Mouse (Mus musculus): ENCODE measurements around the gene Trp53tg5. TPM values are rescaled to one million over a fixed set of nuclear protein-coding genes. Genes with fewer than 3 reads are reported as not detected.

The Trp53tg5 gene
- total and polyA plus RNA-seq, 2 experiments: not detected

- WGBS: 52% methylated on average over 1 of the region's 1 CpGs
- Histone ChIP-seq H3K36me3 (ENCODE audit: control insufficient read depth, insufficient read depth, low read length) (no peaks in the 10 kb centered on the region), H3K27me3 (ENCODE audit: control insufficient read depth, insufficient read depth, low read length) (no peaks in the 10 kb centered on the region), H3K27ac (replicated peaks; ENCODE audit: insufficient read depth, low read depth, low read length) (peak overlapping the region; percentile 58), H3K4me3 (ENCODE audit: insufficient read depth, low read depth, low read length) (no peak overlapping the region), H3K4me1 (ENCODE audit: control insufficient read depth, insufficient read depth, low read length) (peaks cover 15% of the 10 kb centered on the region), H3K79me2 (ENCODE audit: control insufficient read depth, insufficient read depth, low read length) (no peaks in the 10 kb centered on the region), H3K9ac (ENCODE audit: low read depth, low read length) (no peak overlapping the region)
- peak; percentile 82 for DNase-seq (ENCODE audit: extremely low read depth, low read depth, low spot score)
- no peak for TF ChIP-seq POLR2A (IDR thresholded peaks at IDR 0.05; ENCODE audit: extremely low read depth, insufficient read depth, low read length)
- TF ChIP-seq CTCF (IDR thresholded peaks at IDR 0.05; ENCODE audit: low read depth, low read length): no peak
Observed at GRCm38 (mm10) chr2:164448140-164448539, 25.4 kb downstream of the Trp53tg5 start.

DNA sequence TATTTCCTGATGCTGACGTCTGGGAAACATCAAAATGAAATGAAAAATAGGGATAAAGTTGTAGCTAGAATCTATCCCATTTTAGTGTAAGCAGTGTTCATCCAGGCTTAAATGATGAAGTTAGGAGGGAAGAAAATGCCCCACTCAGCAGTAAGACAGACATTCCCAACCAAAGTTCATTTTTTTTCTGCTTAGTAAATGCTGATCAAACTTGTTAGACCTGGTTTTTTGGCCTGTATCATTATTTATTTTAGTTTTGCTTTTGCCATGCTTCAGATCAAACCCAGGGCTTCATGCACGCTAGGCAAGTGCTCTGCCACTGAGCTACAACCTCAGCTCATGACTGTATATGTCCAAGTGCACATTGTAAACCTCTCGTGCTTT is 27.4 kb downstream of the Trp53tg5 start:
- DNase-seq (ENCODE audit: extremely low read depth, low read depth, low spot score): peak; percentile 86
- Histone ChIP-seq H3K36me3 (ENCODE audit: control insufficient read depth, insufficient read depth, low read length) (no peaks in the 10 kb centered on the region), H3K4me3 (ENCODE audit: insufficient read depth, low read depth, low read length) (no peak overlapping the region), H3K27me3 (ENCODE audit: control insufficient read depth, insufficient read depth, low read length) (no peaks in the 10 kb centered on the region), H3K4me1 (ENCODE audit: control insufficient read depth, insufficient read depth, low read length) (peaks cover 15% of the 10 kb centered on the region), H3K27ac (replicated peaks; ENCODE audit: insufficient read depth, low read depth, low read length) (peak overlapping the region; percentile 86), H3K79me2 (ENCODE audit: control insufficient read depth, insufficient read depth, low read length) (peaks cover 18% of the 10 kb centered on the region), H3K9ac (ENCODE audit: low read depth, low read length) (no peak overlapping the region)
- WGBS: 20% methylated on average over 3 of the region's 3 CpGs
- TF ChIP-seq CTCF (IDR thresholded peaks at IDR 0.05; ENCODE audit: low read depth, low read length) (no peak), POLR2A (IDR thresholded peaks at IDR 0.05; ENCODE audit: extremely low read depth, insufficient read depth, low read length) (no peak)

DNA sequence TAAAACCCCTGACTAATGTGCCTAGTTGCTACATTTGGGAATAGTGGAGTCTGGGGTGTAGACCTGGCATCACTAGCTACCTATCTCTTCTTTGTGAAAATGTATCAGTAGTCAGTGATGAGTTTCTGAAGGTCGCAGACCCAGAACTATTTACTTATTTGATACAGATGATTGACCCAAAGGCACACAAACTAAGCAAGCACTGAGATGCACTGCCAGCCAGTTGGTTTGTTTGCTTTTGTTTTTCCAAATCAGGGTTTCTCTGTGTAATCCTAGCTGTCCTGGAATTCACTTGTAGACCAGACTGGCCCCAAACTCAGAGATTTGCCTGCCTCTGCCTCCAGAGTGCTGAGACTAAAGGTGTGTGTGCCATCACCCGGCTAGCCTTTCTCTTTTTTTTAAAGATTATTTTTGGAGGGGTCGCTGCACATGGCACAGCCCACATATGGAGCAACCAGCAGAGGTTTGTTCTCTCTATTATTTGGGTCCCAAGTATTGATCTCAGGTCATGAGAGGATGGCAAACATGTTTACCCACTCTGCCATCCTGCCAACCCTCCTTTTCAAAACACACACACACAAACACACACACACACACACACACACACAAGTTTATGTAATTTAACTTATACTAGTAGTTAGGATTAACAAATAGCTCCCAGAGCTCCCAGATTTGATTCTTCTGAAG is 28.0 kb downstream of the Trp53tg5 start:
- WGBS: 32% methylated on average over 3 of the region's 3 CpGs
- Histone ChIP-seq H3K27ac (replicated peaks; ENCODE audit: insufficient read depth, low read depth, low read length) (peak overlapping the region; percentile 81), H3K27me3 (ENCODE audit: control insufficient read depth, insufficient read depth, low read length) (no peaks in the 10 kb centered on the region), H3K36me3 (ENCODE audit: control insufficient read depth, insufficient read depth, low read length) (peaks cover 2% of the 10 kb centered on the region; the same call in 1 of the 2 replicates), H3K9ac (ENCODE audit: low read depth, low read length) (no peak overlapping the region), H3K4me3 (ENCODE audit: insufficient read depth, low read depth, low read length) (no peak overlapping the region), H3K4me1 (ENCODE audit: control insufficient read depth, insufficient read depth, low read length) (peaks cover 15% of the 10 kb centered on the region), H3K79me2 (ENCODE audit: control insufficient read depth, insufficient read depth, low read length) (peaks cover 20% of the 10 kb centered on the region)
- DNase-seq (ENCODE audit: extremely low read depth, low read depth, low spot score): peak; percentile 99
- TF ChIP-seq CTCF (IDR thresholded peaks at IDR 0.05; ENCODE audit: low read depth, low read length) (no peak), POLR2A (IDR thresholded peaks at IDR 0.05; ENCODE audit: extremely low read depth, insufficient read depth, low read length) (no peak)

GRCm38 (mm10) chr2:164444701-164445100 is 28.8 kb downstream of the Trp53tg5 start:
- peaks cover 8% of the 10 kb centered on the region; the same call in 1 of the 2 replicates for H3K36me3 ChIP-seq (ENCODE audit: control insufficient read depth, insufficient read depth, low read length)
- TF ChIP-seq POLR2A (IDR thresholded peaks at IDR 0.05; ENCODE audit: extremely low read depth, insufficient read depth, low read length) (no peak), CTCF (IDR thresholded peaks at IDR 0.05; ENCODE audit: low read depth, low read length) (no peak)
- H3K4me3 ChIP-seq (ENCODE audit: insufficient read depth, low read depth, low read length): no peak overlapping the region
- DNase-seq (ENCODE audit: extremely low read depth, low read depth, low spot score): peak; percentile 95
- peak overlapping the region; percentile 80 for H3K27ac ChIP-seq (replicated peaks; ENCODE audit: insufficient read depth, low read depth, low read length)
- H3K4me1 ChIP-seq (ENCODE audit: control insufficient read depth, insufficient read depth, low read length): peaks cover 15% of the 10 kb centered on the region
- peaks cover 27% of the 10 kb centered on the region for H3K79me2 ChIP-seq (ENCODE audit: control insufficient read depth, insufficient read depth, low read length)
- 18% methylated on average over 2 of the region's 2 CpGs for WGBS
- no peaks in the 10 kb centered on the region for H3K27me3 ChIP-seq (ENCODE audit: control insufficient read depth, insufficient read depth, low read length)
- H3K9ac ChIP-seq (ENCODE audit: low read depth, low read length): 0 out of 2 replicates have a peak overlapping the region, but pooled peaks have one; percentile 37

DNA sequence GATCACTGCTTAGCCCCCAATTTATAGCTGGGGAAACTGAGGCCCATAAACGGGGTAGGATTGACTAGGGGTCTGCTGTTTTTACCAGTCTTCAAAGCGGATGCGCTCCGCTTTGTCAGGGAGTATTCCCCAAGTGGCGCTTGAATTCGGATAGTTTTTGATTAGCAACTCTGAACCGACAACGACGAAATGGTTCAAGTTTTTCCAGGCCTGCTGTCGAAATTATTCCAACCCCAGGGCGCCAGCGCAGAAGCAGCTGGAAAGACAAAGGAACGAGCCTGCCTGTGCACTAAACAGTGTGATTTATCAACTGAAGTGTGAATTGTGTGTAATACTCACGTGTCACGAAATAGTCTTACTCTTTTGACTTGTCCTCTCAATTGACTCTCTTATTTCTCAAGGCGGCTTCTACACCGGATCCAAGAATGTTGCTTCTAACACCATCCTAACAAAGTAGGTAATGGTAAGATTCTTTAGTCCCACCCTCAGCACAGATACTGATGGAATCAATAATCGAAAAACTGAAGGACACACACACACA is 30.0 kb downstream of the Trp53tg5 start, which contains the start of gene Sdc4:
TSS of gene Sdc4 (minus strand) at position 428 of the 541 bp plus-strand sequence.
- Histone ChIP-seq H3K9ac (ENCODE audit: low read depth, low read length) (peak within 1 kb of the TSS; percentile 91), H3K36me3 (ENCODE audit: control insufficient read depth, insufficient read depth, low read length) (peaks cover 15% of the 10 kb centered on the region; the same call in 1 of the 2 replicates), H3K79me2 (ENCODE audit: control insufficient read depth, insufficient read depth, low read length) (peaks cover 27% of the 10 kb centered on the region), H3K4me1 (ENCODE audit: control insufficient read depth, insufficient read depth, low read length) (peaks cover 9% of the 10 kb centered on the region), H3K27ac (replicated peaks; ENCODE audit: insufficient read depth, low read depth, low read length) (peak within 1 kb of the TSS; percentile 80), H3K4me3 (ENCODE audit: insufficient read depth, low read depth, low read length) (peak within 1 kb of the TSS; percentile 75), H3K27me3 (ENCODE audit: control insufficient read depth, insufficient read depth, low read length) (no peaks in the 10 kb centered on the region)
- WGBS: 4% methylated on average over 18 of the region's 18 CpGs
- DNase-seq (ENCODE audit: extremely low read depth, low read depth, low spot score): no peak
- TF ChIP-seq CTCF (IDR thresholded peaks at IDR 0.05; ENCODE audit: low read depth, low read length) (no peak), POLR2A (IDR thresholded peaks at IDR 0.05; ENCODE audit: extremely low read depth, insufficient read depth, low read length) (no peak)

DNA sequence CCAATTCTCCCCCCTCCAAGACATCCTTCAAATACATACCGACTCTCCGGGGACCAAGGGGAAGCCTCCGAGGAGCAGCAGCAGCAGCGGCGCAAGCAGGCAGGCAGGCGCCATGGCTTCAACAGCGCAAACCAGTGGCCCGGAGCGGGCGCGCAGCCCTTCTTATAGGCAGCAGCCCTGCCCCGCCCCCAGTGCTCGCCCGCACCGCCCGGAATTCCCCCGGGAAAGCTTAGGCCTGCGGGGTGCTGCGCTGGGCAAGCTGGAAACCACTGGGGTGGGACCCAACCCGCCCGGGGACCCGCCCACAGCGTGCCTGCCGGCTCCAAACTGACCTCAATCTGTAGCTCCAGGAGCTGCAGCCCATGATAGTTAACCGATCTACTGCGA is 30.5 kb downstream of the Trp53tg5 start:
- peak overlapping the region; percentile 91 for H3K9ac ChIP-seq (ENCODE audit: low read depth, low read length)
- peaks cover 7% of the 10 kb centered on the region for H3K4me1 ChIP-seq (ENCODE audit: control insufficient read depth, insufficient read depth, low read length)
- H3K4me3 ChIP-seq (ENCODE audit: insufficient read depth, low read depth, low read length): peak overlapping the region; percentile 75
- WGBS: 2% methylated on average over 26 of the region's 26 CpGs
- peaks cover 15% of the 10 kb centered on the region; the same call in 1 of the 2 replicates for H3K36me3 ChIP-seq (ENCODE audit: control insufficient read depth, insufficient read depth, low read length)
- H3K27ac ChIP-seq (replicated peaks; ENCODE audit: insufficient read depth, low read depth, low read length): peak overlapping the region; percentile 80
- DNase-seq (ENCODE audit: extremely low read depth, low read depth, low spot score): peak; percentile 87
- no peaks in the 10 kb centered on the region for H3K27me3 ChIP-seq (ENCODE audit: control insufficient read depth, insufficient read depth, low read length)
- TF ChIP-seq CTCF (IDR thresholded peaks at IDR 0.05; ENCODE audit: low read depth, low read length) (no peak; the same call in 1 of the 2 replicates), POLR2A (IDR thresholded peaks at IDR 0.05; ENCODE audit: extremely low read depth, insufficient read depth, low read length) (peak; percentile 99)
- peaks cover 27% of the 10 kb centered on the region for H3K79me2 ChIP-seq (ENCODE audit: control insufficient read depth, insufficient read depth, low read length)

All from liver, adult 2 months (tissue).